In genomic region chr15:98532281-98532680, GRCm38 (mm10) we compare ENCODE assay signal across 9 mouse cellular contexts. TPM values are rescaled to one million over a fixed set of nuclear protein-coding genes. Genes with fewer than 3 reads are reported as not detected.
DNase-seq lines count a peak whose midpoint lies in the region; ATAC-seq and TF ChIP-seq lines count a peak whose summit lies in the region.
"Had no signal": no experiment of that assay in that cellular context is flagged by ENCODE, and none has a peak within 500 bp of the region (broad histone marks: within the 10 kb centered on the region; RNA-seq: fewer than 3 reads in every experiment).

No protein-coding gene starts in this region.

- peaks cover 41% of the 10 kb centered on the region for H3K36me3 ChIP-seq in embryonic facial prominence, embryonic 12.5 days
- peaks cover 59% of the 10 kb centered on the region for H3K36me3 ChIP-seq in limb, embryonic 10.5 days

- H3K27ac ChIP-seq in embryonic facial prominence, embryonic 12.5 days = no peak overlapping the region
- H3K27ac ChIP-seq in limb, embryonic 10.5 days = peak overlapping the region; percentile 97; the same call in 1 of the 2 replicates
- H3K27ac ChIP-seq in olfactory bulb, adult 2 months (ENCODE audit: insufficient read depth, low read depth, low read length) = no peak overlapping the region

- WGBS in embryonic facial prominence, embryonic 12.5 days = 31% methylated on average over 5 of the region's 5 CpGs
- 52% methylated on average over 5 of the region's 5 CpGs for WGBS in limb, embryonic 10.5 days
- 12% methylated on average over 5 of the region's 5 CpGs for WGBS in olfactory bulb, adult 2 months

- H3K4me1 ChIP-seq in embryonic facial prominence, embryonic 12.5 days = peaks cover 5% of the 10 kb centered on the region; the same call in 1 of the 2 replicates
- peaks cover 7% of the 10 kb centered on the region for H3K4me1 ChIP-seq in limb, embryonic 10.5 days
- peaks cover 10% of the 10 kb centered on the region for H3K4me1 ChIP-seq in olfactory bulb, adult 2 months (ENCODE audit: control insufficient read depth, insufficient read depth, low read length)

- H3K9ac ChIP-seq in embryonic facial prominence, embryonic 12.5 days = peak overlapping the region; percentile 93

- DNase-seq in adrenal gland, adult 2 months = peak; percentile 70
- DNase-seq in adrenal gland, postnatal 4 days (ENCODE audit: low spot score in 2 of 2) = no peak
- peak; percentile 95 for DNase-seq in 3T3-L1 (ENCODE audit: low read depth, low spot score)
- no peak for DNase-seq in limb, embryonic 10.5 days (ENCODE audit: low spot score)
- DNase-seq in layer of hippocampus, adult 9-10 months (ENCODE audit: low spot score) = no peak
- DNase-seq in spleen, postnatal 4 days (ENCODE audit: low spot score in 2 of 2) = no peak

- H3K27me3 ChIP-seq in embryonic facial prominence, embryonic 12.5 days = no peaks in the 10 kb centered on the region
- no peaks in the 10 kb centered on the region for H3K27me3 ChIP-seq in limb, embryonic 10.5 days (ENCODE audit: low read depth, poor library complexity, severe bottlenecking)

- no peaks in the 10 kb centered on the region for H3K9me3 ChIP-seq in embryonic facial prominence, embryonic 12.5 days
- H3K9me3 ChIP-seq in limb, embryonic 10.5 days (replicated peaks) = no peaks in the 10 kb centered on the region

- no peak for TF ChIP-seq POLR2A in olfactory bulb, adult 2 months (IDR thresholded peaks at IDR 0.05; ENCODE audit: insufficient read depth, low read depth, low read length)

- H3K4me3 ChIP-seq in embryonic facial prominence, embryonic 12.5 days = peak overlapping the region; percentile 87
- peak overlapping the region; percentile 71 for H3K4me3 ChIP-seq in limb, embryonic 10.5 days
- H3K4me3 ChIP-seq in olfactory bulb, adult 2 months (ENCODE audit: insufficient read depth, low read depth, low read length) = peak overlapping the region; percentile 31; the same call in 1 of the 2 replicates

- ATAC-seq in embryonic facial prominence, embryonic 12.5 days (ENCODE audit: insufficient number of reproducible peaks, insufficient read depth, low FRiP score, low TSS enrichment) = no peak

- peak overlapping the region; percentile 90 for H3K4me2 ChIP-seq in embryonic facial prominence, embryonic 12.5 days (replicated peaks)

- TF ChIP-seq CTCF in olfactory bulb, adult 2 months (IDR thresholded peaks at IDR 0.05; ENCODE audit: insufficient read depth, low read depth, low read length) = no peak

RNA-seq across cellular contexts. Expression of gene Kansl2, which starts 1.8 kb away (rescaled TPM):
- total RNA-seq in adrenal gland, adult 2 months (2021) = 10 to 100 TPM; 70.7 to 99.0 TPM
- 44.6 and 49.5 TPM in 2 replicates for polyA plus RNA-seq in adrenal gland, adult 2 months (2012; rRNA removed)
- total RNA-seq in adrenal gland, postnatal 4 days (2021) = 10 to 100 TPM; 85.3 to 94.8 TPM
- polyA plus RNA-seq in embryonic facial prominence, embryonic 12.5 days (2016; fragmentation: Nextera tagmentation; extraction: Ambion mirVana) = 175 and 177 TPM in 2 replicates
- polyA plus RNA-seq in limb, embryonic 10.5 days (2016; fragmentation: Nextera tagmentation; extraction: Ambion mirVana) = 168 and 181 TPM in 2 replicates
- polyA plus RNA-seq in olfactory bulb, adult 2 months (2012; ENCODE audit: insufficient read depth, insufficient read length, low replicate concordance, missing spikeins) = not detected in 2 replicates

RNA-seq across cellular contexts. Expression of gene Ccnt1, which starts 38.4 kb away (rescaled TPM):
- total RNA-seq in adrenal gland, adult 2 months (2021) = 10 to 100 TPM; 42.2 to 66.4 TPM
- 3.9 and 5.8 TPM in 2 replicates for polyA plus RNA-seq in adrenal gland, adult 2 months (2012; rRNA removed)
- 10 to 100 TPM; 52.8 to 65.1 TPM for total RNA-seq in adrenal gland, postnatal 4 days (2021)
- polyA plus RNA-seq in embryonic facial prominence, embryonic 12.5 days (2016; fragmentation: Nextera tagmentation; extraction: Ambion mirVana) = 58.0 and 58.9 TPM in 2 replicates
- 60.7 and 68.0 TPM in 2 replicates for polyA plus RNA-seq in limb, embryonic 10.5 days (2016; fragmentation: Nextera tagmentation; extraction: Ambion mirVana)
- polyA plus RNA-seq in olfactory bulb, adult 2 months (2012; ENCODE audit: insufficient read depth, insufficient read length, low replicate concordance, missing spikeins) = 109 TPM in 1 of 2 replicates, not detected in the other

RNA-seq across cellular contexts. Expression of gene 4930415O20Rik, which starts 38.5 kb away (rescaled TPM):
- under 1 TPM; 0.58 to 0.59 TPM for total RNA-seq in adrenal gland, adult 2 months (2021)
- 0.22 TPM in 1 of 2 replicates, not detected in the other for polyA plus RNA-seq in adrenal gland, adult 2 months (2012; rRNA removed)
- under 1 TPM in 1 of 2 experiments, not detected in 1; 0.62 TPM for total RNA-seq in adrenal gland, postnatal 4 days (2021)
- polyA plus RNA-seq in embryonic facial prominence, embryonic 12.5 days (2016; fragmentation: Nextera tagmentation; extraction: Ambion mirVana) = not detected in 2 replicates
- 0.28 TPM in 1 of 2 replicates, not detected in the other for polyA plus RNA-seq in limb, embryonic 10.5 days (2016; fragmentation: Nextera tagmentation; extraction: Ambion mirVana)
- polyA plus RNA-seq in olfactory bulb, adult 2 months (2012; ENCODE audit: insufficient read depth, insufficient read length, low replicate concordance, missing spikeins) = not detected in 2 replicates
- total RNA-seq: left cerebral cortex, postnatal 25 days had no signal

RNA-seq across cellular contexts. Expression of gene Olfr279, which starts 40.1 kb away (rescaled TPM):
- not detected for total RNA-seq in adrenal gland, adult 2 months (2021)
- polyA plus RNA-seq in adrenal gland, adult 2 months (2012; rRNA removed) = not detected in 2 replicates
- total RNA-seq in adrenal gland, postnatal 4 days (2021) = not detected
- polyA plus RNA-seq in embryonic facial prominence, embryonic 12.5 days (2016; fragmentation: Nextera tagmentation; extraction: Ambion mirVana) = 0.12 TPM in 1 of 2 replicates, not detected in the other
- not detected in 2 replicates for polyA plus RNA-seq in limb, embryonic 10.5 days (2016; fragmentation: Nextera tagmentation; extraction: Ambion mirVana)
- 143 TPM in 1 of 2 replicates, not detected in the other for polyA plus RNA-seq in olfactory bulb, adult 2 months (2012; ENCODE audit: insufficient read depth, insufficient read length, low replicate concordance, missing spikeins)
- total RNA-seq: left cerebral cortex, postnatal 25 days had no signal

RNA-seq across cellular contexts. Expression of gene Lalba, which starts 49.8 kb away (rescaled TPM):
- total RNA-seq in adrenal gland, adult 2 months (2021) = not detected
- polyA plus RNA-seq in adrenal gland, adult 2 months (2012; rRNA removed) = not detected in 2 replicates
- not detected for total RNA-seq in adrenal gland, postnatal 4 days (2021)
- not detected in 2 replicates for polyA plus RNA-seq in embryonic facial prominence, embryonic 12.5 days (2016; fragmentation: Nextera tagmentation; extraction: Ambion mirVana)
- polyA plus RNA-seq in limb, embryonic 10.5 days (2016; fragmentation: Nextera tagmentation; extraction: Ambion mirVana) = 0.25 and 0.67 TPM in 2 replicates
- not detected in 2 replicates for polyA plus RNA-seq in olfactory bulb, adult 2 months (2012; ENCODE audit: insufficient read depth, insufficient read length, low replicate concordance, missing spikeins)
- total RNA-seq: left cerebral cortex, postnatal 25 days had no signal

Comparison
In these comparisons a context has a peak if more than half of its experiments do, and no peak if none do; other contexts are left out.
1. DNase-seq: peak in adrenal gland, adult 2 months (single experiment) and 3T3-L1 (single experiment); none in adrenal gland, postnatal 4 days (0 of 2), limb, embryonic 10.5 days (single experiment), layer of hippocampus, adult 9-10 months (single experiment) and spleen, postnatal 4 days (0 of 2).
2. H3K4me3 ChIP-seq: peak in every context shown above with its lines; median percentile 87 in embryonic facial prominence, embryonic 12.5 days; 71 in limb, embryonic 10.5 days; 31 in olfactory bulb, adult 2 months.